Mouse (Mus musculus) heart, adult 2 months (tissue): ENCODE measurements around the gene Gm20388.

Experiments
- CTCF ChIP-seq: fragments of 200-600 bp; IDR thresholded peaks from 2 replicates; pipeline ENCODE4 v1.8.1; 2022; ENCODE audit warnings: antibody characterized with exemption, mild to moderate bottlenecking, moderate library complexity
- EP300 ChIP-seq: fragments of 200-500 bp; IDR thresholded peaks from 2 replicates; pipeline ENCODE4 v1.6.1; 2011; ENCODE audit warnings: low read depth, low read length, control low read depth; ENCODE audit not compliant: insufficient read depth
- POLR2A ChIP-seq: fragments of 200-500 bp; IDR thresholded peaks from 2 replicates; pipeline ENCODE4 v1.6.1; 2011; ENCODE audit warnings: mild to moderate bottlenecking, low read depth, low read length, control low read depth; ENCODE audit not compliant: insufficient read depth

- TF ChIP-seq CTCF (no peak), POLR2A (peak; percentile 32; the same call in 1 of the 2 replicates), EP300 (peak; percentile 10; the same call in 1 of the 2 replicates)
These were observed 1352.2 kb downstream of the Gm20388 start for GRCm38 (mm10) chr8:121262728-121263389.
